Mouse (Mus musculus) ES-E14 (cell line): ENCODE measurements around the gene Glo1.

Experiments used
- HCFC1 ChIP-seq: IDR thresholded peaks from 2 replicates; pipeline ENCODE4 v1.6.1; 2012; ENCODE audit warnings: low read length, inconsistent platforms, borderline replicate concordance; ENCODE audit not compliant: insufficient read depth
- MAFK ChIP-seq: IDR thresholded peaks from 2 replicates; pipeline ENCODE4 v1.6.1; 2014; ENCODE audit warnings: mild to moderate bottlenecking, low read depth, low read length, inconsistent platforms; ENCODE audit not compliant: insufficient read depth

GRCm38 (mm10) chr17:30570971-30571370 is 55.7 kb downstream of the Glo1 start:
- no peak for TF ChIP-seq HCFC1
- TF ChIP-seq MAFK: no peak
